Mouse (Mus musculus) limb, embryonic 14.5 days (tissue): ENCODE results near the gene Nbea. TPM values are rescaled to one million over a fixed set of nuclear protein-coding genes. Genes with fewer than 3 reads are reported as not detected.
A peak's percentile ranks its signal among the peaks of the same experiment; 100 is the strongest.

ENCODE experiments used
- ATAC-seq: fragments of 200-750 bp; cut with Nextera tagmentation; 2 replicates; pipeline ENCODE4 v1.8.0; 2017; ENCODE audit warnings: low read depth, moderate number of reproducible peaks, moderate TSS enrichment; ENCODE audit not compliant: low FRiP score
- DNase-seq: peaks from one replicate; pipeline ENCODE4 v3.0.0-alpha.2; 2015; ENCODE audit warnings: low spot score
- H3K27ac ChIP-seq: fragments of 300-500 bp; sonication (generic); replicated peaks from 2 replicates; pipeline ENCODE4 v1.5.1; 2014; ENCODE audit warnings: low read depth, mild to moderate bottlenecking, low read length, moderate library complexity, mixed read lengths
- H3K27me3 ChIP-seq: fragments of 300-500 bp; sonication (generic); 2 replicates; pipeline ENCODE4 v1.6.1; 2014; ENCODE audit warnings: low read length, mixed read lengths; ENCODE audit not compliant: control insufficient read depth, insufficient read depth
- H3K36me3 ChIP-seq: fragments of 300-500 bp; sonication (generic); 2 replicates; pipeline ENCODE4 v1.6.1; 2014; ENCODE audit warnings: mild to moderate bottlenecking, low read length, moderate library complexity, mixed read lengths; ENCODE audit not compliant: control insufficient read depth, insufficient read depth
- H3K4me1 ChIP-seq: fragments of 300-500 bp; sonication (generic); 2 replicates; pipeline ENCODE4 v1.6.1; 2014; ENCODE audit warnings: antibody characterized with exemption, low read length, mixed read lengths; ENCODE audit not compliant: control insufficient read depth, insufficient read depth
- H3K4me2 ChIP-seq: fragments of 300-500 bp; sonication (generic); replicated peaks from 2 replicates; pipeline ENCODE4 v1.6.1; 2014; ENCODE audit warnings: low read depth, mild to moderate bottlenecking, low read length, moderate library complexity; ENCODE audit not compliant: severe bottlenecking
- H3K4me3 ChIP-seq: fragments of 300-500 bp; sonication (generic); replicated peaks from 2 replicates; pipeline ENCODE4 v1.5.1; 2014; ENCODE audit warnings: low read length
- H3K9ac ChIP-seq: fragments of 300-500 bp; sonication (generic); 2 replicates; pipeline ENCODE4 v1.6.1; 2014; ENCODE audit warnings: mild to moderate bottlenecking, low read depth, low read length, moderate library complexity; ENCODE audit not compliant: severe bottlenecking
- H3K9me3 ChIP-seq: fragments of 300-500 bp; sonication (generic); 2 replicates; pipeline ENCODE4 v1.6.1; 2016; ENCODE audit warnings: low read length; ENCODE audit not compliant: control insufficient read depth
- POLR2A ChIP-seq: fragments of 200-500 bp; IDR thresholded peaks from 2 replicates; pipeline ENCODE4 v1.8.0; 2012; ENCODE audit warnings: inconsistent platforms, mild to moderate bottlenecking, moderate library complexity, borderline replicate concordance; ENCODE audit not compliant: insufficient read depth, insufficient read length; ENCODE audit errors: extremely low read depth
- WGBS: fragments of 180-500 bp; shearing (Covaris S2); extraction: QIAGEN DNeasy Blood & Tissue Kit; methylation state at CpG from one replicate; pipeline ENCODE4 v1.1.7; 2014; 5-methylcytosine and 5-hydroxymethylcytosine counted together
- polyA plus RNA-seq, 2 experiments: library from polyadenylated mRNA; depleted of rRNA in 1 of 2; stranded (reverse) in 1 of 2; unstranded in 1 of 2; fragments of >200 nt; fragmentation: Nextera tagmentation in 1 of 2; extraction: Ambion mirVana in 1 of 2; gene quantifications; 2 replicates each; pipeline versions ENCODE4 v1.2.1 to v1.2.3; 2012 to 2014

Gene Nbea
- 34.1 and 39.6 TPM in 2 replicates for polyA plus RNA-seq (2012; rRNA removed)
- 20.6 and 24.6 TPM in 2 replicates for polyA plus RNA-seq (2014; fragmentation: Nextera tagmentation; extraction: Ambion mirVana)

DNA sequence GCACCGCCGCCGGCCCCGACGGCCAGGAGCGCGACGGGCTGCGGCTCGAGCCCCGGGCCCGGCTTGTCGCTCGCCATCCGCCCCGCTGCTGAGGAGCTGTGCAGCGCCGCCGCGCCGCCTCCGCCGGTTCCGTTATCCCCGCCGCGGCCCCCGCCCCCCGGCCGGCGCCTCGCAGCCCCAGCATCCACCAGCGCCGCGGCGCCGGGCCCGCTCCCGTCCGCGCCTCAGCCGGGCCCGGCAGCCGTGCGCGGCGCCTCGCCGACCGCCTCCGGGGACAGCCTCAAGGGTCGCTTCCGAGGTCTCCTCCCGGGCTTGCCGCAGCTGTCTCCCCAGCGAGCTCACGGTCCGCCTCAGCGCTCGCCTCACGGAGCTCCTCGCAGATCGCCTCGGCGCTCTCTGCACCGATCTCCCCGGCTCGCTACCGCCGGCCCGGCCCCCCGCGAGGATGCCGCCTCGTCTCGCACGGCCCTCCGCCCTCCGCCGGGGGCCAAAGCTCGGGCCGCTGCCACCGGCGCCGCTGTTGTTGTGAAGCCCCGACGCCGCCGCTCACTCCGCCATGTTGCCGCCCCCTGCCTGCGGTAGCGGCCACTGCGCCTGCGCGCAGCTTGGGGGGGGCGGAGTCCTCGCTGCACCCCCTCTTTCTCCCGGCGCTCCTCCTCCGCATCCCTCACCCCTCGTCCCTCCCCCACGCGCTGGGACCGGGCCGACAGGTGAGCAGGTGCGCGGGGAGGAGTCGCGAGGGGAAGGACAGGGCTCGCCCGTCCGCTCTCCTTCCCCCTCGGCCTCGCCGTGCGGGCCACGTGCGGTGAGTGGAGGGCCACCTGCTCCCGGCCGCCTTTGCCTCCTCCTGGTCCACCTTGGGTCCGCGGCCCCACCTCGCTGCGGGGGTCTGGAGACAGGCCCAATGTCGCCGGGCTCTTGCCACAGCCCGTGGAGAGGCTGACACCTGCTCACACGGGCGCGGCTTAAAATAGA lies at the start of gene Nbea:
Nbea (minus strand) TSS at position 543 of the 975 bp plus-strand sequence.
- no peaks in the 10 kb centered on the region for H3K27me3 ChIP-seq
- peak within 1 kb of the TSS; percentile 84 for H3K27ac ChIP-seq
- peak within 1 kb of the TSS; percentile 91 for H3K4me3 ChIP-seq
- DNase-seq, result peak; percentile 85
- H3K4me1 ChIP-seq, result peaks cover 2% of the 10 kb centered on the region; the same call in 1 of the 2 replicates
- peak within 1 kb of the TSS; percentile 93 for H3K9ac ChIP-seq
- WGBS, result 1% methylated on average over 57 of the region's 131 CpGs
- H3K9me3 ChIP-seq, result no peaks in the 10 kb centered on the region
- H3K4me2 ChIP-seq, result peak within 1 kb of the TSS; percentile 92
- peak; percentile 86 for ATAC-seq
- 0 out of 2 replicates have a peak, but pooled peaks have one; percentile 60 for TF ChIP-seq POLR2A
- no peaks in the 10 kb centered on the region for H3K36me3 ChIP-seq

DNA sequence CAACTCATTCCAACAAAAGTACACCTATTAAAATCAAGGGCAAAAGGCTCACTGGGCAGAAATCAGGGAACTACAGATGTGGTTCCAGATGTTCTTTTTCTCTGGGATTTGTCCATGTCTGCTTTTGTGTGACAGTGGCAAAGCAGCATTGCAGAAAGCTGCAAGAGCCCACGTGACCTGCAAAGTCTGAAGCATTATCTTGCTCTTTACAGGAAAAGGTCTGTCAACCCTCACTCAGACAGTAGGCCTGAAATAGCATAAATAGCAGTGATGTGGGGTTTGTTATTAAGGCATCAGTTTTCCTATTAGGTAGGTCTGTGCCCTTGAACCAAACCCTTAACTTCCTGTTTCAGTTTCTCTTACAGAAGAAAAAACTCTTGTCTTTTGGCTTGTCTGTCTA lies 45.8 kb upstream of the Nbea start:
- no peak overlapping the region for H3K27ac ChIP-seq
- H3K4me3 ChIP-seq, result no peak overlapping the region
- ATAC-seq, result no peak
- no peak for DNase-seq
- H3K9ac ChIP-seq, result no peak overlapping the region
- no peak for TF ChIP-seq POLR2A
- 59% methylated on average over 1 of the region's 1 CpGs for WGBS
- H3K27me3 ChIP-seq, result no peaks in the 10 kb centered on the region
- H3K4me2 ChIP-seq, result no peak overlapping the region
- H3K4me1 ChIP-seq, result no peaks in the 10 kb centered on the region
- no peaks in the 10 kb centered on the region for H3K36me3 ChIP-seq
- H3K9me3 ChIP-seq, result no peaks in the 10 kb centered on the region

DNA sequence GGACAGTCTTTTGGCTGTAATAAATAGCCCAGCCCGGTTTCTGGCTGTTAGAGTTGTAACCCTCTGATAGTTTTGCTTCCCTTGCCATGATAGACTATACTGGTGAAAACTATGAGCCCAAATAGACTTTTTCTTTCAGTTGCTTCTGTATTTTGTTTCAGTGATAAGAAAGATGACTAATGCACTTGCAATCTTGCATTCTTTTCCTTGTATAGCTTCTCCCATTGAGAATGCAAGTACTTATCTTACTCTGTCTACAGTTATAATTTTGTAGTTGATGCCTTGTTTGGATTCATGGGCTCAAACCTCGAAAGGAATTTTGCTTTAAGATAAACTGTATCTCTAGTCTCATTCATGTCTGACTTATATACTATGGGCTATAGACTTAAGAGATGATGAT lies 32.5 kb upstream of the Nbea start:
- H3K9me3 ChIP-seq, result no peaks in the 10 kb centered on the region
- DNase-seq (no peak), ATAC-seq (no peak)
- H3K27me3 ChIP-seq, result no peaks in the 10 kb centered on the region
- TF ChIP-seq POLR2A, result no peak
- no peaks in the 10 kb centered on the region for H3K36me3 ChIP-seq
- H3K4me3 ChIP-seq, result no peak overlapping the region
- H3K9ac ChIP-seq, result no peak overlapping the region
- H3K4me1 ChIP-seq, result no peaks in the 10 kb centered on the region
- H3K4me2 ChIP-seq, result no peak overlapping the region
- WGBS, result 79% methylated on average over 2 of the region's 2 CpGs
- no peak overlapping the region for H3K27ac ChIP-seq

DNA sequence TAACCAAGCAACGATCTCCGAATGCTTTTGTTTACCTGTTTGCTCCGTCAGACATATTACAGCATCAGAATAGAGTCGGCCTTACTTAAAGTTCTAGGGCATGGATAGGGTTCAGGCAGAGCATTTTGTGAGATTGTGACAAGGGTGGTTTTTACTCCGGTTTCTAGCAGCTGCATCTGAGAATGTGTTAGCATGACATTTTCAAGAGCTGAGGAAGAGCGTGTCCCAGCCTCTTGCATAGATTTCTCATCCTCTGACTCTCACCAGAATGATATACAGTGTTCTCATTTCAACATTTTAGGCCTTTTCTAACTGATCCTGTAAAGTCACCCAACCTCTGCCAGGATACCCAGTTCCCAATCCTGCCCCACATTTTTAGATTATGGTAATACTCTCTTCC lies 20.5 kb upstream of the Nbea start:
- Histone ChIP-seq H3K4me1 (no peaks in the 10 kb centered on the region), H3K4me2 (no peak overlapping the region), H3K27ac (no peak overlapping the region), H3K9ac (no peak overlapping the region), H3K36me3 (no peaks in the 10 kb centered on the region), H3K4me3 (no peak overlapping the region), H3K9me3 (no peaks in the 10 kb centered on the region), H3K27me3 (no peaks in the 10 kb centered on the region)
- DNase-seq (no peak), ATAC-seq (no peak)
- TF ChIP-seq POLR2A, result no peak
- 76% methylated on average over 6 of the region's 6 CpGs for WGBS

DNA sequence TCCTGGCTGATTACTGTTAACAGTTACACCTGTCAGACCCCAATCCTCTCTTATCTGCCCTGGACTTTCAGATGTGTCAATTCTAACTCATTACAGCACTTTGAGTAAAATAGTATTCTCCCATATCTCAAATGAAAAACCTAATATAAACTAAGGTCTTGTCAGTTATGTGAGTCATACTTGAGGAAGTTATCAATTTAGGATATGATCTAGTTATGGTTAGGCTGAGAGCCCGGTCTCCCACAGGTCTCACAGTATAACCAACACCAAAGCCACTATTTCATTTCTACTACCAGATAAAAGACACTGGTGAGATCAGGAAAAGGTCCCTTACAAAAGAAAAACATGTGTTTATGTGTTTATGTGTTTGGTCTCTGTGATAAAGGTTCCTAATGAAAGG lies 4.7 kb upstream of the Nbea start:
- no peak overlapping the region for H3K4me2 ChIP-seq
- no peak for DNase-seq
- 73% methylated on average over 1 of the region's 1 CpGs for WGBS
- no peaks in the 10 kb centered on the region for H3K9me3 ChIP-seq
- no peaks in the 10 kb centered on the region for H3K4me1 ChIP-seq
- no peaks in the 10 kb centered on the region for H3K36me3 ChIP-seq
- H3K27me3 ChIP-seq, result no peaks in the 10 kb centered on the region
- no peak overlapping the region for H3K27ac ChIP-seq
- no peak overlapping the region for H3K4me3 ChIP-seq
- no peak overlapping the region for H3K9ac ChIP-seq
- TF ChIP-seq POLR2A, result no peak
- no peak for ATAC-seq
